In genomic region chr16:34192959-34193842, GRCm38 (mm10) we compare ENCODE assay signal across 8 mouse cellular contexts.
DNase-seq lines count a peak whose midpoint lies in the region; ATAC-seq and TF ChIP-seq lines count a peak whose summit lies in the region.

No protein-coding gene starts in this region.

- intact Hi-C loops in left cerebral cortex, postnatal 4 days (cut with DNase I) = loop anchor here (10.0 kb wide), 1 partner anchor 502 kb away; the partner anchor contains the start of gene Ccdc14
- intact Hi-C loops in left cerebral cortex, postnatal 36 days (cut with DNase I) = loop anchor here (2.0 to 10.0 kb wide), 2 partner anchors 102 to 512 kb away; no protein-coding TSS in a partner anchor

- TF ChIP-seq POLR2A in MEL (IDR thresholded peaks at IDR 0.05; ENCODE audit: control insufficient read depth in 1 of 2, insufficient read depth in 1 of 2, low read depth in 1 of 2, low read length in 2 of 2, poor library complexity in 1 of 2) = no peak

- peak; percentile 69 to 81 (median 70) for TF ChIP-seq CTCF in MEL (IDR thresholded peaks at IDR 0.05 in 2 of 3, conservative IDR thresholded peaks at IDR 0.05 in 1 of 3; ENCODE audit: control insufficient read depth in 1 of 3, insufficient read depth in 1 of 3, low read depth in 2 of 3, low read length in 3 of 3, poor library complexity in 1 of 3, severe bottlenecking in 1 of 3)

- WGBS in forebrain, embryonic 14.5 days = 39% methylated on average over 10 of the region's 10 CpGs
- 48% methylated on average over 10 of the region's 10 CpGs for WGBS in limb, embryonic 10.5 days

- ATAC-seq in cerebellum, adult (ENCODE audit: insufficient number of reproducible peaks, low FRiP score, low TSS enrichment) = peak; percentile 63
- peak; percentile 77 for ATAC-seq in forebrain, embryonic 14.5 days

- H3K27me3 ChIP-seq in MEL (ENCODE audit: control insufficient read depth in 1 of 2, insufficient read depth in 2 of 2, low read length in 2 of 2) = peaks cover 3 to 4% of the 10 kb centered on the region in 2 experiments; a peak in 3 of 4 replicates
- no peaks in the 10 kb centered on the region for H3K27me3 ChIP-seq in forebrain, embryonic 14.5 days (replicated peaks; ENCODE audit: control insufficient read depth, insufficient read depth, low read length)
- H3K27me3 ChIP-seq in limb, embryonic 10.5 days (ENCODE audit: low read depth, poor library complexity, severe bottlenecking) = no peaks in the 10 kb centered on the region

- H3K4me2 ChIP-seq in forebrain, embryonic 14.5 days (ENCODE audit: low read length) = no peak overlapping the region

- no peak overlapping the region for H3K27ac ChIP-seq in MEL (ENCODE audit: control insufficient read depth, low read depth, low read length)
- no peak overlapping the region for H3K27ac ChIP-seq in forebrain, embryonic 14.5 days (ENCODE audit: low read depth, low read length)
- no peak overlapping the region for H3K27ac ChIP-seq in limb, embryonic 10.5 days

- no peak overlapping the region for H3K4me3 ChIP-seq in MEL (ENCODE audit: control insufficient read depth in 1 of 2, insufficient read depth in 1 of 2, low read depth in 2 of 2, low read length in 2 of 2)
- no peak overlapping the region for H3K4me3 ChIP-seq in forebrain, embryonic 14.5 days (ENCODE audit: low read depth, low read length)
- H3K4me3 ChIP-seq in limb, embryonic 10.5 days = no peak overlapping the region

- no peaks in the 10 kb centered on the region for H3K79me2 ChIP-seq in MEL (ENCODE audit: control insufficient read depth, insufficient read depth, low read length, poor library complexity)

- TF ChIP-seq RAD21 in MEL (IDR thresholded peaks at IDR 0.05; ENCODE audit: low read depth, low read length) = peak; percentile 86

- no peak overlapping the region for H3K9ac ChIP-seq in MEL (ENCODE audit: control insufficient read depth, low read depth, low read length, poor library complexity, severe bottlenecking)
- no peak overlapping the region for H3K9ac ChIP-seq in forebrain, embryonic 14.5 days (ENCODE audit: low read length)

- no peaks in the 10 kb centered on the region for H3K9me3 ChIP-seq in MEL (replicated peaks; ENCODE audit: insufficient read depth, low read length)
- no peaks in the 10 kb centered on the region for H3K9me3 ChIP-seq in forebrain, embryonic 14.5 days (replicated peaks; ENCODE audit: control insufficient read depth, low read length)
- no peaks in the 10 kb centered on the region for H3K9me3 ChIP-seq in limb, embryonic 10.5 days (replicated peaks)

- H3K4me1 ChIP-seq in MEL (ENCODE audit: control insufficient read depth in 1 of 2, insufficient read depth in 2 of 2, low read length in 2 of 2) = no peaks in the 10 kb centered on the region
- no peaks in the 10 kb centered on the region for H3K4me1 ChIP-seq in forebrain, embryonic 14.5 days (ENCODE audit: control insufficient read depth, insufficient read depth, low read length)
- peaks cover 8% of the 10 kb centered on the region; the same call in 1 of the 2 replicates for H3K4me1 ChIP-seq in limb, embryonic 10.5 days

- H3K36me3 ChIP-seq in MEL (ENCODE audit: control insufficient read depth in 1 of 2, insufficient read depth in 2 of 2, low read length in 2 of 2) = no peaks in the 10 kb centered on the region
- peaks cover 41% of the 10 kb centered on the region for H3K36me3 ChIP-seq in forebrain, embryonic 14.5 days (ENCODE audit: control insufficient read depth, insufficient read depth, low read length)
- H3K36me3 ChIP-seq in limb, embryonic 10.5 days = peaks cover 17% of the 10 kb centered on the region

- no peak for TF ChIP-seq EP300 in MEL (IDR thresholded peaks at IDR 0.05; ENCODE audit: low read depth in 1 of 2, low read length in 2 of 2)

- peak; percentile 32 for DNase-seq in left cerebral cortex, postnatal 4 days
- no peak for DNase-seq in left cerebral cortex, postnatal 36 days (ENCODE audit: low spot score in 2 of 2)
- peak; percentile 59 for DNase-seq in MEL (ENCODE audit: low read depth, low spot score)
- DNase-seq in forebrain, embryonic 14.5 days (ENCODE audit: low spot score) = peak; percentile 82
- DNase-seq in limb, embryonic 10.5 days (ENCODE audit: low spot score) = peak; percentile 62
- peak; percentile 37 for DNase-seq in retina, adult 2 months (ENCODE audit: low read depth, low spot score)
- DNase-seq in frontal cortex, postnatal 36 days (ENCODE audit: low spot score in 2 of 2) = no peak

TF ChIP-seq in MEL, 35 proteins besides CTCF, POLR2A, EP300 and RAD21:
- no peak for TF ChIP-seq SIN3A (IDR thresholded peaks at IDR 0.05; ENCODE audit: low read length)
- no peak for TF ChIP-seq HCFC1 (IDR thresholded peaks at IDR 0.05; ENCODE audit: low read depth, low read length)
- no peak for TF ChIP-seq TAL1 (IDR thresholded peaks at IDR 0.05; ENCODE audit: low read length)
- peak; percentile 74 for TF ChIP-seq SMC3 (IDR thresholded peaks at IDR 0.05; ENCODE audit: low read depth, low read length)
- TF ChIP-seq ZC3H11A (IDR thresholded peaks at IDR 0.05; ENCODE audit: low read depth, low read length) = peak; percentile 48
- no peak for TF ChIP-seq MXI1 (IDR thresholded peaks at IDR 0.05; ENCODE audit: low read depth, low read length)
- no peak for TF ChIP-seq ZKSCAN1 (IDR thresholded peaks at IDR 0.05; ENCODE audit: low read depth, low read length)
- no peak for TF ChIP-seq ZNF384 (IDR thresholded peaks at IDR 0.05; ENCODE audit: low read depth, low read length)
- no peak for TF ChIP-seq ETS1 (IDR thresholded peaks at IDR 0.05; ENCODE audit: low read depth, low read length)
- no peak for TF ChIP-seq ELF1 (IDR thresholded peaks at IDR 0.05; ENCODE audit: low read depth, low read length)
- no peak for TF ChIP-seq MYB (IDR thresholded peaks at IDR 0.05; ENCODE audit: low read depth, low read length)
- no peak for TF ChIP-seq CHD2 (IDR thresholded peaks at IDR 0.05; ENCODE audit: low read length)
- TF ChIP-seq GABPA (IDR thresholded peaks at IDR 0.05; ENCODE audit: low read depth, low read length) = no peak
- TF ChIP-seq MAFK (IDR thresholded peaks at IDR 0.05; ENCODE audit: borderline replicate concordance, low read depth, low read length) = no peak

Comparison
In these comparisons a context has a peak if more than half of its experiments do, and no peak if none do; other contexts are left out.
1. DNase-seq: peak in left cerebral cortex, postnatal 4 days (single experiment), MEL (single experiment), forebrain, embryonic 14.5 days (single experiment), limb, embryonic 10.5 days (single experiment) and retina, adult 2 months (single experiment); none in left cerebral cortex, postnatal 36 days (0 of 2) and frontal cortex, postnatal 36 days (0 of 2).